In the genomic region with DNA sequence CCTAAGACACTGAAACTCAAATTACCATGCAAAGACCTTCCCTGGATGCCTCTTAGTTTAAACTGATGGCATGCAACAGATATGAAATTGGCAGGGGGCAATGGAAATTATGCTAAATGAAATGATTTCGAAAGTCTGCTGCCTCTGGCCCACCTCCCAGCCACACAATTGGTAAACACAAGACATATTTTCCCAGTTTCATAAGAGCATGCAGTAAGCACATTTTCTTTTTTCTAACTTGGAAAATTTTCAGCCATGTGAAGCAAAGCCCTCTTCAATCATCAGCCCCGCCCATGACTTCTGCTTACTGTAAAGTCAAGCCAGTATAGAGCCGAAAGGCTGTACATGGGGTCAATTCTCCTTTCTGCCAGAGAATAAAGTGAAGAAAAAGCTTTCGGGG, we compare ENCODE assay signal across 17 mouse cellular contexts. TPM values are rescaled to one million over a fixed set of nuclear protein-coding genes. Genes with fewer than 3 reads are reported as not detected.
A peak's percentile ranks its signal among the peaks of the same experiment; 100 is the strongest.
DNase-seq lines count a peak whose midpoint lies in the region; ATAC-seq and TF ChIP-seq lines count a peak whose summit lies in the region.
"Had no signal": no experiment of that assay in that cellular context is flagged by ENCODE, and none has a peak within 500 bp of the region (broad histone marks: within the 10 kb centered on the region; RNA-seq: fewer than 3 reads in every experiment).

No protein-coding gene starts in this region.

- H3K27me3 ChIP-seq in embryonic facial prominence, embryonic 14.5 days (replicated peaks; ENCODE audit: control insufficient read depth, insufficient read depth, low read length), result no peaks in the 10 kb centered on the region
- H3K27me3 ChIP-seq in lung, postnatal 0 days (replicated peaks; ENCODE audit: insufficient read depth, low read length), result no peaks in the 10 kb centered on the region
- no peaks in the 10 kb centered on the region for H3K27me3 ChIP-seq in hindbrain, embryonic 11.5 days (ENCODE audit: control insufficient read depth, insufficient read depth, low read length)
- H3K27me3 ChIP-seq in neural tube, embryonic 15.5 days (replicated peaks), result no peaks in the 10 kb centered on the region
- H3K27me3 ChIP-seq: forebrain, embryonic 15.5 days; midbrain, embryonic 12.5 days; neural tube, embryonic 12.5 days had no signal

- TF ChIP-seq CTCF in lung, postnatal 0 days (IDR thresholded peaks at IDR 0.05), result no peak

- H3K36me3 ChIP-seq in embryonic facial prominence, embryonic 14.5 days (ENCODE audit: control insufficient read depth, insufficient read depth, low read length), result peaks cover 3% of the 10 kb centered on the region; the same call in 1 of the 2 replicates
- H3K36me3 ChIP-seq in lung, postnatal 0 days (ENCODE audit: insufficient read depth, low read length), result peaks cover 11% of the 10 kb centered on the region
- H3K36me3 ChIP-seq in hindbrain, embryonic 11.5 days (ENCODE audit: control insufficient read depth, insufficient read depth, low read length), result no peaks in the 10 kb centered on the region
- 0 out of 2 replicates have a peak, but pooled peaks cover 2% of the 10 kb centered on the region for H3K36me3 ChIP-seq in neural tube, embryonic 15.5 days
- H3K36me3 ChIP-seq: forebrain, embryonic 15.5 days; midbrain, embryonic 12.5 days had no signal

- peak; percentile 84 for TF ChIP-seq EP300 in lung, postnatal 0 days (IDR thresholded peaks at IDR 0.05)

- peak overlapping the region; percentile 68 for H3K27ac ChIP-seq in embryonic facial prominence, embryonic 14.5 days (replicated peaks; ENCODE audit: low read depth, low read length)
- H3K27ac ChIP-seq in lung, postnatal 0 days (ENCODE audit: low read length), result 0 out of 2 replicates have a peak overlapping the region, but pooled peaks have one; percentile 4
- no peak overlapping the region for H3K27ac ChIP-seq in hindbrain, embryonic 11.5 days (ENCODE audit: low read depth, low read length)
- H3K27ac ChIP-seq in neural tube, embryonic 15.5 days (replicated peaks), result no peak overlapping the region
- H3K27ac ChIP-seq: forebrain, embryonic 15.5 days; midbrain, embryonic 12.5 days; neural tube, embryonic 12.5 days had no signal

- H3K4me2 ChIP-seq in embryonic facial prominence, embryonic 14.5 days (ENCODE audit: low read depth, low read length), result no peak overlapping the region
- H3K4me2 ChIP-seq in lung, postnatal 0 days (replicated peaks; ENCODE audit: low read depth, low read length), result no peak overlapping the region
- no peak overlapping the region for H3K4me2 ChIP-seq in hindbrain, embryonic 11.5 days (replicated peaks; ENCODE audit: low read depth, low read length)
- H3K4me2 ChIP-seq in neural tube, embryonic 15.5 days, result no peak overlapping the region
- H3K4me2 ChIP-seq: forebrain, embryonic 15.5 days; liver, embryonic 11.5 days; midbrain, embryonic 12.5 days; neural tube, embryonic 12.5 days had no signal

- H3K9ac ChIP-seq in embryonic facial prominence, embryonic 14.5 days (ENCODE audit: low read depth, low read length), result no peak overlapping the region
- no peak overlapping the region for H3K9ac ChIP-seq in lung, postnatal 0 days (replicated peaks; ENCODE audit: low read depth)
- no peak overlapping the region for H3K9ac ChIP-seq in hindbrain, embryonic 11.5 days (ENCODE audit: low read depth, low read length)
- no peak overlapping the region for H3K9ac ChIP-seq in neural tube, embryonic 15.5 days (replicated peaks)
- H3K9ac ChIP-seq: forebrain, embryonic 15.5 days; midbrain, embryonic 12.5 days; neural tube, embryonic 12.5 days had no signal

- ATAC-seq in embryonic facial prominence, embryonic 14.5 days (ENCODE audit: low read depth), result peak; percentile 34; the same call in 1 of the 2 replicates
- ATAC-seq in lung, postnatal 0 days, result peak; percentile 56
- ATAC-seq in hindbrain, embryonic 11.5 days (ENCODE audit: low FRiP score), result no peak
- no peak for ATAC-seq in neural tube, embryonic 15.5 days (ENCODE audit: low FRiP score)
- ATAC-seq: forebrain, embryonic 15.5 days; inflammation-experienced regulatory T-cells, adult 6 months had no signal

- H3K4me1 ChIP-seq in embryonic facial prominence, embryonic 14.5 days (ENCODE audit: control insufficient read depth, insufficient read depth, low read length), result peaks cover 32% of the 10 kb centered on the region
- no peaks in the 10 kb centered on the region for H3K4me1 ChIP-seq in lung, postnatal 0 days (ENCODE audit: insufficient read depth, low read depth, low read length)
- H3K4me1 ChIP-seq in hindbrain, embryonic 11.5 days (replicated peaks; ENCODE audit: control insufficient read depth, insufficient read depth, low read length), result no peaks in the 10 kb centered on the region
- H3K4me1 ChIP-seq in neural tube, embryonic 15.5 days, result peaks cover 20% of the 10 kb centered on the region
- H3K4me1 ChIP-seq: midbrain, embryonic 12.5 days; neural tube, embryonic 12.5 days had no signal

- intact Hi-C loops in gastrocnemius, postnatal 14 days (cut with DNase I; ENCODE audit: low total_unique reads), result no loop called here

- 47% methylated on average over 4 of the region's 4 CpGs for WGBS in embryonic facial prominence, embryonic 14.5 days
- 38% methylated on average over 4 of the region's 4 CpGs for WGBS in lung, postnatal 0 days
- WGBS in hindbrain, embryonic 11.5 days, result 84% methylated on average over 4 of the region's 4 CpGs
- WGBS in neural tube, embryonic 15.5 days, result 87% methylated on average over 4 of the region's 4 CpGs

- DNase-seq in gastrocnemius, adult 18-20 months (ENCODE audit: low spot score), result peak; percentile 72
- DNase-seq in gastrocnemius, postnatal 14 days, result no peak
- DNase-seq in 3T3-L1 (ENCODE audit: low read depth, low spot score), result peak; percentile 69
- peak; percentile 88 for DNase-seq in embryonic facial prominence, embryonic 14.5 days (ENCODE audit: low spot score)
- peak; percentile 91 for DNase-seq in lung, postnatal 0 days (ENCODE audit: low spot score)
- no peak for DNase-seq in spleen, postnatal 14 days (ENCODE audit: low spot score in 2 of 2)
- no peak for DNase-seq in hindbrain, embryonic 11.5 days (ENCODE audit: low spot score)
- DNase-seq: cerebellum, adult 2 months; kidney, postnatal 25 days; right cerebral cortex, adult 18-20 months; thymus, postnatal 36 days had no signal

- no peak overlapping the region for H3K4me3 ChIP-seq in embryonic facial prominence, embryonic 14.5 days (ENCODE audit: low read depth, low read length)
- no peak overlapping the region for H3K4me3 ChIP-seq in lung, postnatal 0 days (ENCODE audit: low read depth, low read length)
- no peak overlapping the region for H3K4me3 ChIP-seq in hindbrain, embryonic 11.5 days (ENCODE audit: low read depth, low read length)
- no peak overlapping the region for H3K4me3 ChIP-seq in neural tube, embryonic 15.5 days (replicated peaks)
- H3K4me3 ChIP-seq: forebrain, embryonic 15.5 days; midbrain, embryonic 12.5 days; neural tube, embryonic 12.5 days had no signal

- H3K9me3 ChIP-seq in embryonic facial prominence, embryonic 14.5 days (ENCODE audit: control insufficient read depth, low read length), result no peaks in the 10 kb centered on the region
- H3K9me3 ChIP-seq in lung, postnatal 0 days (ENCODE audit: low read length), result no peaks in the 10 kb centered on the region
- no peaks in the 10 kb centered on the region for H3K9me3 ChIP-seq in hindbrain, embryonic 11.5 days (ENCODE audit: control insufficient read depth, low read length)
- H3K9me3 ChIP-seq in neural tube, embryonic 15.5 days (replicated peaks), result no peaks in the 10 kb centered on the region
- H3K9me3 ChIP-seq: forebrain, embryonic 15.5 days; midbrain, embryonic 12.5 days; neural tube, embryonic 12.5 days had no signal

RNA-seq across cellular contexts. Expression of a gene that starts 51.5 kb away (rescaled TPM):
- 1 to 10 TPM; 7.1 to 7.4 TPM for total RNA-seq in gastrocnemius, adult 18-20 months (2021)
- 10 to 100 TPM; 14.7 to 25.4 TPM for total RNA-seq in gastrocnemius, postnatal 14 days (2021)
- 13.7 and 16.4 TPM in 2 replicates for polyA plus RNA-seq in embryonic facial prominence, embryonic 14.5 days (2014; fragmentation: Nextera tagmentation; extraction: Ambion mirVana)
- polyA plus RNA-seq in lung, postnatal 0 days (2015; fragmentation: Nextera tagmentation; extraction: Ambion mirVana), result 3.7 and 4.6 TPM in 2 replicates
- 6.1 and 7.5 TPM in 2 replicates for polyA plus RNA-seq in hindbrain, embryonic 11.5 days (2014; fragmentation: Nextera tagmentation; extraction: Ambion mirVana)
- 8.8 and 9.0 TPM in 2 replicates for polyA plus RNA-seq in neural tube, embryonic 15.5 days (2015; fragmentation: Nextera tagmentation; extraction: Ambion mirVana)

Comparison
In these comparisons a context has a peak if more than half of its experiments do, and no peak if none do; other contexts are left out.
1. DNase-seq: peak in gastrocnemius, adult 18-20 months (single experiment), 3T3-L1 (single experiment), embryonic facial prominence, embryonic 14.5 days (single experiment) and lung, postnatal 0 days (single experiment); none in gastrocnemius, postnatal 14 days (single experiment), spleen, postnatal 14 days (0 of 2) and hindbrain, embryonic 11.5 days (single experiment).
2. ATAC-seq: peak in embryonic facial prominence, embryonic 14.5 days (single experiment) and lung, postnatal 0 days (single experiment); none in hindbrain, embryonic 11.5 days (single experiment) and neural tube, embryonic 15.5 days (single experiment).
3. H3K27ac ChIP-seq: peak in embryonic facial prominence, embryonic 14.5 days (single experiment) and lung, postnatal 0 days (single experiment); none in hindbrain, embryonic 11.5 days (single experiment) and neural tube, embryonic 15.5 days (single experiment).